Mouse (Mus musculus): Measurements from ENCODE around the gene Wnt5a. TPM values are rescaled to one million over a fixed set of nuclear protein-coding genes. Genes with fewer than 3 reads are reported as not detected.

Wnt5a gene
- polyA plus RNA-seq, 1 experiment, result 2.4 TPM

DNA sequence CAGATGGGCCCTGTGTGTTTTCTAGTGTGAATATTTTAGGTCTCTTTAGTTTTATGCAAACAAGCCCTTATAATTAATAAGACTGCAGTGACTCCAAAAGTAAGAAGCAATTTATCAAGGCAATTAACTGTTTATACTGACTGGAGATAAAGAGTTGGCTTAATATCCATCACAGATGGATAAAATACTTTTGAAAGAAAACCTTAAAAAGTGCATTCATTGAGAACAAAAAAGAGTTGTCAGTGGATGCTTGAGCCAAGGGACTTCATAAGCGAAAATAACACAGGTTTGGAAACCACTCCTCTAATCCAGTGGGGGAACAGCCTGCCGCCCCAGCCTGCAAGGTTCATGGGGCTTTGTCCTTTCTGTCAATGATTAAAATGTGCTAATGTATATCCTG, 9.6 kb downstream of the Wnt5a start:
- 68% methylated on average over 2 of the region's 2 CpGs for WGBS
- no peak overlapping the region for H3K4me3 ChIP-seq (ENCODE audit: extremely low read depth, insufficient read depth, insufficient read length)
- TF ChIP-seq CTCF (IDR thresholded peaks at IDR 0.05; ENCODE audit: extremely low read depth, insufficient read depth, insufficient read length, insufficient replicate concordance) (no peak), POLR2A (IDR thresholded peaks at IDR 0.05; ENCODE audit: low read depth, low read length) (no peak)
- no peaks in the 10 kb centered on the region for H3K4me1 ChIP-seq (ENCODE audit: control insufficient read depth, insufficient read depth, insufficient read length)
- no peak overlapping the region for H3K27ac ChIP-seq (ENCODE audit: insufficient read depth, low read length)
- H3K36me3 ChIP-seq (ENCODE audit: control insufficient read depth, insufficient read depth, low read length), result no peaks in the 10 kb centered on the region
- 0 out of 2 replicates have a peak, but pooled peaks cover 3% of the 10 kb centered on the region for H3K27me3 ChIP-seq (ENCODE audit: control insufficient read depth, insufficient read depth, low read length)
- DNase-seq (ENCODE audit: low read depth in 1 of 2, low spot score in 2 of 2), result no peak

- DNase-seq (ENCODE audit: low read depth in 1 of 2, low spot score in 2 of 2), result no peak
- Histone ChIP-seq H3K27ac (ENCODE audit: insufficient read depth, low read length) (no peak overlapping the region), H3K4me1 (ENCODE audit: control insufficient read depth, insufficient read depth, insufficient read length) (no peaks in the 10 kb centered on the region), H3K4me3 (ENCODE audit: extremely low read depth, insufficient read depth, insufficient read length) (no peak overlapping the region), H3K27me3 (ENCODE audit: control insufficient read depth, insufficient read depth, low read length) (no peaks in the 10 kb centered on the region), H3K36me3 (ENCODE audit: control insufficient read depth, insufficient read depth, low read length) (no peaks in the 10 kb centered on the region)
- no peak for TF ChIP-seq POLR2A (IDR thresholded peaks at IDR 0.05; ENCODE audit: low read depth, low read length)
- no peak for TF ChIP-seq CTCF (IDR thresholded peaks at IDR 0.05; ENCODE audit: extremely low read depth, insufficient read depth, insufficient read length, insufficient replicate concordance)
- 77% methylated on average over 6 of the region's 6 CpGs for WGBS
Observed at GRCm38 (mm10) chr14:28515331-28515730, 10.8 kb downstream of the Wnt5a start.

GRCm38 (mm10) chr14:28517631-28518560, 13.3 kb downstream of the Wnt5a start:
- TF ChIP-seq POLR2A (IDR thresholded peaks at IDR 0.05; ENCODE audit: low read depth, low read length) (no peak), CTCF (IDR thresholded peaks at IDR 0.05; ENCODE audit: extremely low read depth, insufficient read depth, insufficient read length, insufficient replicate concordance) (no peak)

GRCm38 (mm10) chr14:28521106-28521505, 16.6 kb downstream of the Wnt5a start:
- Histone ChIP-seq H3K4me3 (ENCODE audit: extremely low read depth, insufficient read depth, insufficient read length) (no peak overlapping the region), H3K36me3 (ENCODE audit: control insufficient read depth, insufficient read depth, low read length) (no peaks in the 10 kb centered on the region), H3K27me3 (ENCODE audit: control insufficient read depth, insufficient read depth, low read length) (no peaks in the 10 kb centered on the region), H3K4me1 (ENCODE audit: control insufficient read depth, insufficient read depth, insufficient read length) (no peaks in the 10 kb centered on the region), H3K27ac (ENCODE audit: insufficient read depth, low read length) (no peak overlapping the region)
- 71% methylated on average over 1 of the region's 1 CpGs for WGBS
- TF ChIP-seq CTCF (IDR thresholded peaks at IDR 0.05; ENCODE audit: extremely low read depth, insufficient read depth, insufficient read length, insufficient replicate concordance), result no peak
- no peak for TF ChIP-seq POLR2A (IDR thresholded peaks at IDR 0.05; ENCODE audit: low read depth, low read length)
- no peak for DNase-seq (ENCODE audit: low read depth in 1 of 2, low spot score in 2 of 2)

More at GRCm38 (mm10) chr14:28517631-28518560, 13.3 kb downstream of the Wnt5a start:
- H3K27me3 ChIP-seq (ENCODE audit: control insufficient read depth, insufficient read depth, low read length), result no peaks in the 10 kb centered on the region
- WGBS, result 90% methylated on average over 39 of the region's 39 CpGs
- H3K27ac ChIP-seq (ENCODE audit: insufficient read depth, low read length), result no peak overlapping the region
- no peaks in the 10 kb centered on the region for H3K36me3 ChIP-seq (ENCODE audit: control insufficient read depth, insufficient read depth, low read length)
- H3K4me3 ChIP-seq (ENCODE audit: extremely low read depth, insufficient read depth, insufficient read length), result no peak overlapping the region
- DNase-seq (ENCODE audit: low read depth in 1 of 2, low spot score in 2 of 2), result no peak
- H3K4me1 ChIP-seq (ENCODE audit: control insufficient read depth, insufficient read depth, insufficient read length), result no peaks in the 10 kb centered on the region

DNA sequence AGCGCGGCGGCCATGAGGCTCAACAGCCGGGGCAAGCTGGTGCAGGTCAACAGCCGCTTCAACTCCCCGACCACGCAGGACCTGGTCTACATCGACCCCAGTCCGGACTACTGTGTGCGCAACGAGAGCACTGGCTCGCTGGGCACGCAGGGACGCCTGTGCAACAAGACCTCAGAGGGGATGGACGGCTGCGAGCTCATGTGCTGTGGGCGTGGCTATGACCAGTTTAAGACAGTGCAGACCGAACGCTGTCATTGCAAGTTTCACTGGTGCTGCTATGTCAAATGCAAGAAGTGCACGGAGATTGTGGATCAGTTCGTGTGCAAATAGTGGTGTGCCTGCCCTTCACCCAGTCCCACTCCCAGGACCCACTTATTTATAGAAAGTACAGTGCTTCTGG, 18.1 kb downstream of the Wnt5a start:
- 87% methylated on average over 21 of the region's 21 CpGs for WGBS
- DNase-seq (ENCODE audit: low read depth in 1 of 2, low spot score in 2 of 2), result no peak
- no peaks in the 10 kb centered on the region for H3K4me1 ChIP-seq (ENCODE audit: control insufficient read depth, insufficient read depth, insufficient read length)

DNA sequence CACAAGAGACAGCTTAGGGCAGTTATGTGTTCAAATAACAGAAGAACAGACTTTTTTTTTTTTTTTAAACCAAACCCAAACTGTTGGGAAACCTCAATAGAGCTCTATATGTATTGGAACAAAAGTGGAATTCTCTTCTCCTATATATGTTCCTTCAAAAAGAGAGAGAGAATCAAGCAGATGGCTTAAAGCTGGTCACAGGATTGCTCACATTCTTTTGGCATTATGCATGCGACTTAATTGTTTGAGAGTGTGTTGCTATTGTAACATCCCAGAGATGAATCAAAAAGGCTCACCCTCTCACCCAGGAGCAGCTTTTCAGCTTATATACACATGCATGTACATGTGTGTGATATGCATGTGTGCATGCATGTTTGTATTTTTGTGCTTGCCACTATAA, 21.0 kb downstream of the Wnt5a start:
- H3K27me3 ChIP-seq (ENCODE audit: control insufficient read depth, insufficient read depth, low read length), result no peaks in the 10 kb centered on the region
- H3K4me3 ChIP-seq (ENCODE audit: extremely low read depth, insufficient read depth, insufficient read length), result no peak overlapping the region
- WGBS, result 86% methylated on average over 1 of the region's 1 CpGs
- H3K36me3 ChIP-seq (ENCODE audit: control insufficient read depth, insufficient read depth, low read length), result no peaks in the 10 kb centered on the region
- no peak overlapping the region for H3K27ac ChIP-seq (ENCODE audit: insufficient read depth, low read length)
- TF ChIP-seq POLR2A (IDR thresholded peaks at IDR 0.05; ENCODE audit: low read depth, low read length) (no peak), CTCF (IDR thresholded peaks at IDR 0.05; ENCODE audit: extremely low read depth, insufficient read depth, insufficient read length, insufficient replicate concordance) (no peak)
- DNase-seq (ENCODE audit: low read depth in 1 of 2, low spot score in 2 of 2), result no peak
- H3K4me1 ChIP-seq (ENCODE audit: control insufficient read depth, insufficient read depth, insufficient read length), result no peaks in the 10 kb centered on the region

More for the DNA sequence above, 18.1 kb downstream of the Wnt5a start:
- H3K27ac ChIP-seq (ENCODE audit: insufficient read depth, low read length), result no peak overlapping the region
- H3K27me3 ChIP-seq (ENCODE audit: control insufficient read depth, insufficient read depth, low read length), result no peaks in the 10 kb centered on the region
- H3K36me3 ChIP-seq (ENCODE audit: control insufficient read depth, insufficient read depth, low read length), result no peaks in the 10 kb centered on the region
- H3K4me3 ChIP-seq (ENCODE audit: extremely low read depth, insufficient read depth, insufficient read length), result no peak overlapping the region
- TF ChIP-seq POLR2A (IDR thresholded peaks at IDR 0.05; ENCODE audit: low read depth, low read length) (no peak), CTCF (IDR thresholded peaks at IDR 0.05; ENCODE audit: extremely low read depth, insufficient read depth, insufficient read length, insufficient replicate concordance) (no peak)

All from spleen, adult 2 months (tissue).